Mouse (Mus musculus) lung, postnatal 4 days (tissue): ENCODE results near the gene Slc25a30.

Experiments
- DNase-seq, 2 experiments: peaks; one replicate each; pipeline ENCODE4 v3.0.0; 2021

The Slc25a30 gene

GRCm38 (mm10) chr14:75735597-75735996 is 51.2 kb downstream of the Slc25a30 start:
- no peak for DNase-seq

GRCm38 (mm10) chr14:75732631-75733030 is 54.2 kb downstream of the Slc25a30 start:
- no peak for DNase-seq

GRCm38 (mm10) chr14:75731361-75731760 is 55.5 kb downstream of the Slc25a30 start:
- DNase-seq: no peak

- no peak for DNase-seq
Observed at GRCm38 (mm10) chr14:75728111-75728510, 58.7 kb downstream of the Slc25a30 start.

- DNase-seq: peak in 1 of 2 experiments; percentile 25
Observed at GRCm38 (mm10) chr14:75727046-75727445, 59.8 kb downstream of the Slc25a30 start.

GRCm38 (mm10) chr14:75722816-75723215 is 64.0 kb downstream of the Slc25a30 start:
- no peak for DNase-seq

- peak in 1 of 2 experiments; percentile 60 for DNase-seq
Observed at GRCm38 (mm10) chr14:75721977-75722563, 64.8 kb downstream of the Slc25a30 start.

- no peak for DNase-seq
Observed at GRCm38 (mm10) chr14:75720121-75720520, 66.7 kb downstream of the Slc25a30 start.

- no peak for DNase-seq
Observed at GRCm38 (mm10) chr14:75716410-75716809, 70.4 kb downstream of the Slc25a30 start.

- DNase-seq: no peak
Observed at GRCm38 (mm10) chr14:75713661-75714060, 73.2 kb downstream of the Slc25a30 start.

GRCm38 (mm10) chr14:75712687-75713086 is 74.2 kb downstream of the Slc25a30 start:
- no peak for DNase-seq

- no peak for DNase-seq
Observed at GRCm38 (mm10) chr14:75711731-75712130, 75.1 kb downstream of the Slc25a30 start.
